Mouse (Mus musculus) hindbrain, embryonic 13.5 days (tissue): ENCODE measurements around the gene Atad2b. TPM values are rescaled to one million over a fixed set of nuclear protein-coding genes. Genes with fewer than 3 reads are reported as not detected.

ENCODE experiments used
- ATAC-seq: fragments of 200-750 bp; cut with Nextera tagmentation; 2 replicates; pipeline ENCODE4 v1.8.0; 2017; ENCODE audit warnings: moderate TSS enrichment; ENCODE audit not compliant: low FRiP score
- H3K27ac ChIP-seq: fragments of 300-500 bp; sonication (generic); 2 replicates; pipeline ENCODE4 v1.5.1; 2015; ENCODE audit warnings: inconsistent platforms, mild to moderate bottlenecking, moderate library complexity
- H3K27me3 ChIP-seq: fragments of 300-500 bp; sonication (generic); 2 replicates; pipeline ENCODE4 v1.6.1; 2015; ENCODE audit warnings: mild to moderate bottlenecking, inconsistent platforms
- H3K36me3 ChIP-seq: fragments of 300-500 bp; sonication (generic); 2 replicates; pipeline ENCODE4 v1.6.1; 2015; ENCODE audit warnings: mild to moderate bottlenecking, inconsistent platforms
- H3K4me1 ChIP-seq: fragments of 300-500 bp; sonication (generic); replicated peaks from 2 replicates; pipeline ENCODE4 v1.6.1; 2015; ENCODE audit warnings: inconsistent platforms
- H3K4me2 ChIP-seq: fragments of 300-500 bp; sonication (generic); 2 replicates; pipeline ENCODE4 v1.6.1; 2015; ENCODE audit warnings: inconsistent platforms, mild to moderate bottlenecking, moderate library complexity
- H3K4me3 ChIP-seq: fragments of 300-500 bp; sonication (generic); 2 replicates; pipeline ENCODE4 v1.5.1; 2015; ENCODE audit warnings: mild to moderate bottlenecking, inconsistent platforms
- H3K9ac ChIP-seq: fragments of 300-500 bp; sonication (generic); 2 replicates; pipeline ENCODE4 v1.6.1; 2015; ENCODE audit warnings: mild to moderate bottlenecking, inconsistent platforms
- H3K9me3 ChIP-seq: fragments of 300-500 bp; sonication (generic); 2 replicates; pipeline ENCODE4 v1.6.1; 2016; ENCODE audit warnings: inconsistent platforms
- WGBS: fragments of 180-500 bp; shearing (Covaris S2); methylation state at CpG from one replicate; pipeline ENCODE4 v1.1.7; 2015; 5-methylcytosine and 5-hydroxymethylcytosine counted together
- polyA plus RNA-seq: library from polyadenylated mRNA; unstranded; fragments of >200 nt; fragmentation: Nextera tagmentation; extraction: Ambion mirVana; gene quantifications from 2 replicates; pipeline ENCODE4 v1.2.1, GENCODE M21; 2015

Gene Atad2b
- polyA plus RNA-seq, 1 experiment from 2014 or later: 14.8 TPM

DNA sequence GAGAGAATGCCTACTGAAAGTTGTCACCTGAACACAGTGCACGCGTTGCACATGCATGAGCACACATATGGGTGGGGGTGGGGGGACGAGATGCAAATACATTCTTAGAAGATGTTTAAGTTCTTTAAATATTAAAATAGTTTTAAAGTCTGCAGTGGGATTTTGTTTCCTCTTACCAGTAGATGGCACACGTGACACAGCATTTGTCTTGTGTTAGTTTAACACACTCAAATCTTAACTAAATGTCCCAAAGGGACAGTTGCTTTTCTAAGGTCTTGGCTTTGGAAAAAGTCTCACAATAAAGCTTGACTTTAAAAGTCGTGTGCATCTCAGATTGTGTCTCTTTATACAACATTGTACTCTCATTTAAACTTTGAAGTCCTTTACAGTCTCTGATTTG, 111.9 kb downstream of the Atad2b start:
- H3K27ac ChIP-seq: no peak overlapping the region
- peaks cover 35% of the 10 kb centered on the region for H3K36me3 ChIP-seq
- WGBS: 89% methylated on average over 5 of the region's 5 CpGs
- no peak overlapping the region for H3K4me2 ChIP-seq
- no peak overlapping the region for H3K4me3 ChIP-seq
- no peaks in the 10 kb centered on the region for H3K27me3 ChIP-seq
- H3K9me3 ChIP-seq: no peaks in the 10 kb centered on the region
- H3K9ac ChIP-seq: no peak overlapping the region
- ATAC-seq: no peak
- 0 out of 2 replicates have a peak, but pooled peaks cover 3% of the 10 kb centered on the region for H3K4me1 ChIP-seq

DNA sequence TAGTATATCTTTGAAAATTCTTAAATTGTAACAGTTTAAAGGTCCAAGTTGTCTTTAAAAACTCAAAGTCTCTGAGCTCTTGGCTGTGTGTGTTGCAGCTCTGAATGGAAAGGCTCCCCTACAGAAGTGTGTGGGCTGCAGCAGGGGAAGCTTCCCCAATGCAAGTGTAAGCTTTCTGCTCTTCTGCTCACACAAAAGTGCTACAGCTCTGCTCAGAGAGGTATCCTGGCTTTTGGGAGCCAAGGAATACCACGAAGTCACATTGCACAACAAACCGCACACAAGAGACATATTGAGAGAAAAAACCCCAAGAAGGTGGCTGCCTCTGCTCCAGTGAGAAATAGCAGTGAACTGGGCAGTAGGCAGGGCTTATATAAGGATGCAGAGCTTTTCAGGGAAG, 120.9 kb downstream of the Atad2b start:
- Histone ChIP-seq H3K27me3 (no peaks in the 10 kb centered on the region), H3K4me3 (no peak overlapping the region), H3K9me3 (no peaks in the 10 kb centered on the region), H3K4me1 (no peaks in the 10 kb centered on the region), H3K27ac (no peak overlapping the region), H3K9ac (no peak overlapping the region), H3K36me3 (peaks cover 60% of the 10 kb centered on the region), H3K4me2 (no peak overlapping the region)
- ATAC-seq: no peak
- 97% methylated on average over 2 of the region's 2 CpGs for WGBS

DNA sequence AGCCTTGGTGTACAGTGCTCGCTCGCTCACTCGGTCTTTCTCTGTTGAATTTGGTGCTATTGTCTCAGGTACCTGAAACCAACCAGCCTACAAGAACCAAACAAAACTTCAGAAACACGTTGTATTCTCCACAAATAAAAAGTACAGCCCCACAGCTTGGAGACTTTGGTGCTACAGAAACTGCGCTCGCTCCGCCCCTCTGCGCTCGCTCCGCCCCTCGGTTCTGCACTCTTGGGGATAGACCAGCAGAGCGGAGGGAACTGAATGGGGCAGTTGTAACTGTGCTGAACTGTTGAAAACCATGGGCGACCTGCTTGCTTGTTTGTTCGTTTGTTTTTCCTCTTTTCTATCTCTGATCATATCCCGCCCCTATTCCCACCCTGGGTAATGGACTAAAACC, 127.0 kb downstream of the Atad2b start:
- no peak overlapping the region for H3K4me2 ChIP-seq
- 89% methylated on average over 15 of the region's 15 CpGs for WGBS
- H3K27ac ChIP-seq: no peak overlapping the region
- ATAC-seq: no peak
- no peaks in the 10 kb centered on the region for H3K9me3 ChIP-seq
- H3K9ac ChIP-seq: no peak overlapping the region
- no peaks in the 10 kb centered on the region for H3K27me3 ChIP-seq
- H3K36me3 ChIP-seq: peaks cover 26% of the 10 kb centered on the region
- H3K4me3 ChIP-seq: no peak overlapping the region
- H3K4me1 ChIP-seq: no peaks in the 10 kb centered on the region

DNA sequence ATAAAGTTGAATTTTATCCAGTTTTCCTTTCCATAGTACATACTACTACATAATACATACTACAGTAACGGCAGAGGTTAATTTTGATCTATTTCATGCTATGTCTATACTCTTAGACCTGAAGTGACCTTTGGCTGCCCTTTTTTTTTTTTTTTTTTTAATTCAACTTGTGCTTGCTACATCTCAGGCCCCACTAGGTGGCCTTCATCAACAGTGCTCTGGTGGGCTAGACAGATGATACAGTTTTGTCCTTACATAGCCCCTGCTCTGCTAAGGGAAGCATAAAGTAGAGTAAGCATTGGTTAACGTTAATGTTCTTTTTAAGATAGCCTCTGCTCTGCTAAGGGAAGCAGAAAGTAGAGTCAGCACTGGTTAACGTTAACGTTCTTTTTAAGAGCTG, 131.0 kb downstream of the Atad2b start:
- H3K4me2 ChIP-seq: no peak overlapping the region
- no peaks in the 10 kb centered on the region for H3K4me1 ChIP-seq
- peaks cover 14% of the 10 kb centered on the region; the same call in 1 of the 2 replicates for H3K36me3 ChIP-seq
- no peak overlapping the region for H3K27ac ChIP-seq
- 94% methylated on average over 4 of the region's 4 CpGs for WGBS
- no peak for ATAC-seq
- H3K4me3 ChIP-seq: no peak overlapping the region
- H3K9ac ChIP-seq: no peak overlapping the region
- peaks cover 23% of the 10 kb centered on the region for H3K9me3 ChIP-seq
- H3K27me3 ChIP-seq: no peaks in the 10 kb centered on the region

DNA sequence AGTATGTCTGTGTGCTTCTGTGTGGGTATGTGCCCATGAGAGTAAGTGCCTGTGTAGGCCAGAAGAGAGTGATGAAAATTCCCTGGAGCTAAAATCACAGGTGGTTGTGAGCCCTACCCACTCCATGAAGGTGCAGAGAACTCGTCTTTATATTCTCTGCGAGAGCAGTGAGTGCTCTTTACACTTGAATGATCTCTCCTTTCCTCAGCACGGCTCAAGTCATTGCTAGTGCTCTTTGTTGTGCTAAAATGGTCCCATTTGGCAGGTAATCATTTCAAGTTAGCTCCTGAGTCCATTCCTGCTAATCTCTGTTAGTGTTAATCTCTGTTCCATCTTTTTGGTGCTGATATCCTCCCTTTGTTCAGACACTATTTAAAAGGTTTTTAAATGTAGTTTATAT, 150.4 kb downstream of the Atad2b start:
- WGBS: 55% methylated on average over 3 of the region's 3 CpGs
- H3K9me3 ChIP-seq: no peaks in the 10 kb centered on the region
- no peaks in the 10 kb centered on the region for H3K36me3 ChIP-seq
- no peak overlapping the region for H3K4me3 ChIP-seq
- no peaks in the 10 kb centered on the region for H3K27me3 ChIP-seq
- H3K27ac ChIP-seq: no peak overlapping the region
- H3K9ac ChIP-seq: no peak overlapping the region
- no peak overlapping the region for H3K4me2 ChIP-seq
- H3K4me1 ChIP-seq: no peaks in the 10 kb centered on the region
- no peak for ATAC-seq

GRCm38 (mm10) chr12:5070131-5070530, 153.0 kb downstream of the Atad2b start:
- H3K27ac ChIP-seq: no peak overlapping the region
- H3K36me3 ChIP-seq: no peaks in the 10 kb centered on the region
- H3K9ac ChIP-seq: no peak overlapping the region
- no peak overlapping the region for H3K4me2 ChIP-seq
- no peaks in the 10 kb centered on the region for H3K27me3 ChIP-seq
- no peak for ATAC-seq
- H3K9me3 ChIP-seq: no peaks in the 10 kb centered on the region
- 89% methylated on average over 3 of the region's 3 CpGs for WGBS
- H3K4me3 ChIP-seq: no peak overlapping the region
- no peaks in the 10 kb centered on the region for H3K4me1 ChIP-seq

GRCm38 (mm10) chr12:5073191-5073590, 156.0 kb downstream of the Atad2b start:
- Histone ChIP-seq H3K27me3 (no peaks in the 10 kb centered on the region), H3K36me3 (no peaks in the 10 kb centered on the region), H3K9me3 (no peaks in the 10 kb centered on the region), H3K4me1 (no peaks in the 10 kb centered on the region), H3K4me3 (no peak overlapping the region), H3K9ac (no peak overlapping the region), H3K4me2 (no peak overlapping the region), H3K27ac (no peak overlapping the region)
- WGBS: 93% methylated on average over 12 of the region's 12 CpGs
- ATAC-seq: no peak

GRCm38 (mm10) chr12:5081480-5081879, 164.3 kb downstream of the Atad2b start:
- WGBS: 82% methylated on average over 4 of the region's 4 CpGs
- no peak for ATAC-seq

DNA sequence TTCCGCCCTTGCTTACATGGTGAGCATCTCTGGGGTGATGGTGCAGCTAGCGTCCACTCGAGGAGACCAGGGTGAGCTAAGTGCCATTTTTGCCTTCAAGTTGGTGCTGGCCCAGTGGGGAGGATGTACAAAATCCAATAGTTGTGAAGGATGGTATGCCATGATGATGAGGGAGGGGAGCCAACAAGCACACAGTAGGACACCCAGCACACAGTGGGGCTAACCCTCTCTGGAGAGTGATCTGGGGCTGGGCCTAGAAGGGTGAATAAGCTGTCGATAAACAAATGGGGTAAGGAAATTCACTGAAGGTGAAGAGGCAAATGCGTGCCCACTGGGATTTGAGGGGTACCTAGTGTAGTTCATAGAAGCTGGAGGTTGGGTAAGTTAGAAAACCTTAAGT, 167.6 kb downstream of the Atad2b start:
- Histone ChIP-seq H3K27ac (no peak overlapping the region), H3K4me2 (no peak overlapping the region), H3K9ac (no peak overlapping the region), H3K36me3 (peaks cover 62% of the 10 kb centered on the region), H3K9me3 (no peaks in the 10 kb centered on the region), H3K27me3 (no peaks in the 10 kb centered on the region), H3K4me1 (peaks cover 26% of the 10 kb centered on the region), H3K4me3 (no peak overlapping the region)
- 96% methylated on average over 5 of the region's 5 CpGs for WGBS
- ATAC-seq: no peak

More at GRCm38 (mm10) chr12:5081480-5081879, 164.3 kb downstream of the Atad2b start:
- Histone ChIP-seq H3K4me2 (no peak overlapping the region), H3K9ac (no peak overlapping the region), H3K4me3 (no peak overlapping the region), H3K27ac (no peak overlapping the region), H3K4me1 (no peaks in the 10 kb centered on the region), H3K27me3 (no peaks in the 10 kb centered on the region), H3K36me3 (peaks cover 58% of the 10 kb centered on the region), H3K9me3 (no peaks in the 10 kb centered on the region)

GRCm38 (mm10) chr12:5087787-5088519, 170.8 kb downstream of the Atad2b start:
- Histone ChIP-seq H3K9ac (no peak overlapping the region), H3K4me1 (peaks cover 33% of the 10 kb centered on the region), H3K36me3 (peaks cover 60% of the 10 kb centered on the region), H3K4me3 (no peak overlapping the region), H3K4me2 (no peak overlapping the region), H3K27ac (peak overlapping the region; percentile 84), H3K27me3 (no peaks in the 10 kb centered on the region), H3K9me3 (no peaks in the 10 kb centered on the region)
- peak; percentile 77 for ATAC-seq
- 25% methylated on average over 10 of the region's 10 CpGs for WGBS

GRCm38 (mm10) chr12:5088639-5089038, 171.5 kb downstream of the Atad2b start:
- ATAC-seq: peak; percentile 15
- no peaks in the 10 kb centered on the region for H3K9me3 ChIP-seq
- WGBS: 10% methylated on average over 1 of the region's 1 CpGs
- H3K4me3 ChIP-seq: no peak overlapping the region
- peaks cover 33% of the 10 kb centered on the region for H3K4me1 ChIP-seq
- no peak overlapping the region for H3K9ac ChIP-seq
- H3K4me2 ChIP-seq: no peak overlapping the region
- peak overlapping the region; percentile 91 for H3K27ac ChIP-seq
- peaks cover 60% of the 10 kb centered on the region for H3K36me3 ChIP-seq
- no peaks in the 10 kb centered on the region for H3K27me3 ChIP-seq
